Mouse (Mus musculus) stomach, postnatal 0 days (tissue): ENCODE measurements around the gene Elmod3.

Experiments
- CTCF ChIP-seq: IDR thresholded peaks from 2 replicates; pipeline ENCODE4 v1.5.1; 2016; ENCODE audit warnings: antibody characterized with exemption, low read depth, mild to moderate bottlenecking, moderate library complexity
- EP300 ChIP-seq: optimal IDR thresholded peaks from 2 replicates; pipeline ENCODE3; 2016; ENCODE audit warnings: antibody characterized with exemption

GRCm38 (mm10) chr6:72593914-72594313 is 4.3 kb downstream of the Elmod3 start:
- no peak for TF ChIP-seq CTCF
- no peak for TF ChIP-seq EP300
